Mouse (Mus musculus) bone marrow macrophage, adult 2 months (primary cell): ENCODE measurements at regions not wholly inside any gene's neighbourhood (a gene's known extent, or its start where the extent isn't known, plus 50 kb on each side); places are given as distances from the start of the nearest gene placed in this dataset.

Experiments
- CTCF ChIP-seq: IDR thresholded peaks from 2 replicates; pipeline ENCODE4 v1.5.1; 2012; ENCODE audit warnings: low read depth, mild to moderate bottlenecking, low read length, moderate library complexity
- POLR2A ChIP-seq: IDR thresholded peaks from 2 replicates; pipeline ENCODE4 v1.6.1; 2012; ENCODE audit warnings: mild to moderate bottlenecking, low read depth, low read length, borderline replicate concordance

GRCm38 (mm10) chr2:173970789-173971188 lies 105.3 kb upstream of the Stx16 start:
- no peak for TF ChIP-seq CTCF
- no peak for TF ChIP-seq POLR2A
